Mouse (Mus musculus): ENCODE data around the gene 1700010I14Rik.

1700010I14Rik gene

DNA sequence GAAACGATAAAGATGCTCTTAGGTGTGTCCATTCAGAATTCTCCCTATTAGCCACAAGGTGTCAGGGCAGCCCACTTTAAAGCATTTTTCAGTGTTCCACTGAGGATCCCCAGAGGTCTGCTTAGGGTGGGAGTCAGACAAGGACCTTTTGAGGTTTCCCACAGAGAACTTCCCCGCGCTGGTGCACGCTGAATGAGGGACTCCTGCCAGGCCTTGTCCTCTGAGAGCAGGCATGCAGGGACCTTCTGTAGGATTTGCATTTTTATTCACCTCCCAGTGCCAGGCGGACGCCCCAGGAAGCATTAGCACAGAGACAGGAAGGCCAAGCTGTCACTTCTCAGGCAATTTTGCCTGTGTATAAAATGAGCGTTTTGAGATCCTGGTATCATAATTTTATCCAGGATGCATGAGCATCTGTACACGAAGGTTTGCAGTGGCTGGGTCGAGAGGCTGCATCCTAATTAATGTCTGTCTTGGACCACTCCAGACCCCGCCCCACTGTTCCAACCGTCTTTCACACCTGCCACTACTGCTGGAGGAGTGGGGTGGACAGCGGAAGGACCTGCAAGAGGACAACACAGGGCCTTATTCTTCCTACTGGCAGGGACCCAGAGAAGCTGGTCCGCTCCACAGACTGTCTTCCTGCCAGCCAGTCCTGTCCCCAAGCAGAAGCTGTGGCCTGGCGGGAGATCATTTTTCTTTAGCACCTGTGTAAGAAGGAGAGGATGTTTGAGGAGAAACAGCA, 35.2 kb downstream of the 1700010I14Rik start:
- no peak for DNase-seq (ENCODE audit: low read depth, low spot score)

GRCm38 (mm10) chr17:9030181-9030580, 42.0 kb downstream of the 1700010I14Rik start:
- DNase-seq (ENCODE audit: low read depth, low spot score), result no peak

DNA sequence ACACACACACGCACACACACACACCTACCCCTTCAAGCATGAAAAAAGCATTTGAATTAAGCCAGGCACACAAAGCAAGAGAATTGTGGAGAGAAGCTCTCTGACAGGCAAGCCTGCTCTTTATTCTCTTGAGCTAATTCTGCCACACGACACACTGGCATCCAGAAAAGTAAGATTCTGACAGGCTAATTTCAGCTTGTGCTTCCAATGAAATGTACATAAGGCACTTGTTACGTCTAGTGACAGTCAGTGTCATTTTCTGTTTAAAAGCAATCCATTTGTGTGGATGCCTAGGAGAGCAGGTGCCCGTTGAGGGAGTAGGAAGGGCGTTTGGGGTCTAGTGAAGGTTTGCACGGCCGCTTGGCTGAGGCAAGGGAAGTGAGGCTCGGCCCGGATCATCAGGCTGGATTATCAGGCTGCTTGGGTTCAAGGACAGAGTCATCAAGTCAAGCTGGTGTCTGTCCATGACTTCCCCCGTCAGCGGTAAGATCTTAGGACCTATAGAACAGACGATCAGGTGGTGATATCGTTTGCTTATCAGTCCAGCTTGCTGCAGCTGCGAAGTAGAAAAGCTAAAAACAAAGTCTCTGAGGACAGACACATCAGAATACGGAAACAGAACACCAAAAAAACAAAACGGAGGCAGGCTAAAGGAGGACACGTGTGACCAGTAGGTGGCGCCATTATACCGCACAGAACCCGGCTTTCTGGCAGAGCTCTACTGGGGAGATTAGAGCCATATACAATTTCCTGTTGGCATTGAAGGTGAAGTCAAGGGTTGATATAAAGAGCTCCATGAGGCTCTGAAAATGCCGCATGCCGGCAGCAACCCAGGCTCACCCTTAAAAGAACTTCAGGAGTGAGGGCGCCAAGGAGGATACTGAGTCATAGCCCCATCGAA, 43.4 kb downstream of the 1700010I14Rik start:
- peak; percentile 78 for DNase-seq (ENCODE audit: low read depth, low spot score)

- DNase-seq (ENCODE audit: low read depth, low spot score), result peak; percentile 16
These were observed 44.4 kb downstream of the 1700010I14Rik start for GRCm38 (mm10) chr17:9032362-9033044.

GRCm38 (mm10) chr17:9033511-9033910, 45.4 kb downstream of the 1700010I14Rik start:
- no peak for DNase-seq (ENCODE audit: low read depth, low spot score)

GRCm38 (mm10) chr17:9035561-9036348, 47.6 kb downstream of the 1700010I14Rik start:
- no peak for DNase-seq (ENCODE audit: low read depth, low spot score)

DNA sequence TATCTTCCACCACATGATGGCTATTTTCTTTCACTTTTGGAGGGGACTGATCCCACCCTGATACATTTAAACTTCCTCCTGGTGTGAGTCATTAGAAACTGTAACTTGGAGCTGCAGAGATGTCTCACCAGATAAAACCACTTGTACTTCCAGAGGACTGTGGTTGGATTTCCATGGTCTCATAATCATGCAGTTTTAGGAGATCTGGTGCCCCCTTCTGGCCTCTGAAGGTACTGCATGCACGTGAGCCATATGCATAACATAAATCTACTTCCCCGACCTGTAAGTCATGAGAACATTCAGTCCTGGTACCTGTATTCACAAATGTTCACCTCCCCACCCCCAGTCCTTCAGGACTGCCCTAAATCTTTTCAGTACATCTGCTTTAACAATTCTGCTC, 54.6 kb downstream of the 1700010I14Rik start:
- DNase-seq (ENCODE audit: low read depth, low spot score), result no peak

DNA sequence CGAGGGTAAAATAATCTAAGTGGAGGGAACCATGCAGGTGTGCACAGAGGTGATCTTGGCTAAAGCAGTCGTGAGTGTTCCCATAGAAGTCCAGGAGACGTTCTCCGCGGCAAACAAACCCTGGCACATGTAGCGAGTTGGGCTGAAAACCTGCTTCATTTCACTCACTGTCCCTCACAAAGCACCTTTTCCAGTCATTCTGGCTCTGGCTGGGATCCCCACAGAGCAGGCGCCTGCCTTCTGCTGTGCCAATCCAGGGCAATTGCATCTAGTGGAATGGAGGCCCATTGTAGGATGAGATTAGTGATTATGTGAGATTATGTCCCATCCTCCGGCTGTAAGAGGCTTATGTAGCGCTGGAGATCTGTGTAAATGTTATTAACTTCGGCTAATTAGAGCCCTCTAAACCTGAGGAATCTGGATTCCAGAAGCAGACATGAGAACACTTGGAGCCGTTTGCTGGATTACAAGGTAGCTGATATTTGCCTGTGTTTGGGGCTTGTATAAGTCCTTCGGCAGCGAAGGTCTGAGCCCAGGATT, 64.4 kb downstream of the 1700010I14Rik start:
- no peak for DNase-seq (ENCODE audit: low read depth, low spot score)

GRCm38 (mm10) chr17:9059360-9059932, 71.3 kb downstream of the 1700010I14Rik start:
- no peak for DNase-seq (ENCODE audit: low read depth, low spot score)
